Comparison of ENCODE assay signal across 9 mouse cellular contexts in genomic region chr1:64193150-64193838, GRCm38 (mm10).
DNase-seq lines count a peak whose midpoint lies in the region; ATAC-seq lines count a peak whose summit lies in the region.
"Had no signal": no experiment of that assay in that cellular context is flagged by ENCODE, and none has a peak within 500 bp of the region (broad histone marks: within the 10 kb centered on the region; RNA-seq: fewer than 3 reads in every experiment).

No protein-coding gene starts in this region.

- 0 out of 2 replicates have a peak, but pooled peaks cover 4% of the 10 kb centered on the region for H3K4me1 ChIP-seq in intestine, embryonic 14.5 days (replicated peaks; ENCODE audit: control insufficient read depth, insufficient read depth, low read length)

- H3K36me3 ChIP-seq in intestine, embryonic 14.5 days (ENCODE audit: control insufficient read depth, insufficient read depth, low read length), result no peaks in the 10 kb centered on the region

- no peaks in the 10 kb centered on the region for H3K9me3 ChIP-seq in intestine, embryonic 14.5 days (ENCODE audit: control insufficient read depth, low read length)

- no peak overlapping the region for H3K4me2 ChIP-seq in intestine, embryonic 14.5 days (ENCODE audit: low read length)

- no peak overlapping the region for H3K9ac ChIP-seq in intestine, embryonic 14.5 days (ENCODE audit: low read length)
- H3K9ac ChIP-seq: liver, embryonic 14.5 days had no signal

- H3K27me3 ChIP-seq in intestine, embryonic 14.5 days (replicated peaks; ENCODE audit: control insufficient read depth, insufficient read depth, low read length), result no peaks in the 10 kb centered on the region

- no peak overlapping the region for H3K4me3 ChIP-seq in intestine, embryonic 14.5 days (ENCODE audit: low read depth, low read length)

- H3K27ac ChIP-seq in intestine, embryonic 14.5 days (ENCODE audit: low read depth), result peak overlapping the region; percentile 34; the same call in 1 of the 2 replicates
- H3K27ac ChIP-seq: liver, embryonic 14.5 days had no signal

- 53% methylated on average over 13 of the region's 13 CpGs for WGBS in intestine, embryonic 14.5 days

- DNase-seq in embryo, embryonic 10.5 days (ENCODE audit: low spot score), result peak; percentile 38
- no peak for DNase-seq in embryo, embryonic 9.5 days (ENCODE audit: extremely low spot score)
- DNase-seq in right cerebral cortex, postnatal 10 days (ENCODE audit: low spot score in 2 of 2), result peak; percentile 63 to 64
- DNase-seq in right cerebral cortex, adult 2 months (ENCODE audit: low spot score in 2 of 2), result no peak
- DNase-seq in intestine, embryonic 14.5 days (ENCODE audit: low spot score), result peak; percentile 61
- DNase-seq in lung, postnatal 14 days, result no peak
- no peak for DNase-seq in natural killer cell, adult 2 months (ENCODE audit: low spot score in 2 of 2)

- ATAC-seq in intestine, embryonic 14.5 days (replicated peaks; ENCODE audit: low FRiP score, low TSS enrichment, low read depth), result no peak
- 0 out of 2 replicates have a peak, but pooled peaks have one; percentile 23 for ATAC-seq in megakaryocyte progenitor cell, adult 5-6 weeks (replicated peaks; ENCODE audit: poor library complexity)

Comparison
In these comparisons a context has a peak if more than half of its experiments do, and no peak if none do; other contexts are left out.
1. DNase-seq: peak in embryo, embryonic 10.5 days (single experiment), right cerebral cortex, postnatal 10 days (2 of 2) and intestine, embryonic 14.5 days (single experiment); none in embryo, embryonic 9.5 days (single experiment), right cerebral cortex, adult 2 months (0 of 2), lung, postnatal 14 days (single experiment) and natural killer cell, adult 2 months (0 of 2).